Mouse (Mus musculus): ENCODE results near the gene Eif2b2. TPM values are rescaled to one million over a fixed set of nuclear protein-coding genes. Genes with fewer than 3 reads are reported as not detected.

The Eif2b2 gene
- polyA plus RNA-seq, 1 experiment from 2014 or later, result 83.3 TPM

- Histone ChIP-seq H3K36me3 (no peaks in the 10 kb centered on the region), H3K4me2 (no peak overlapping the region), H3K4me1 (replicated peaks) (peaks cover 58% of the 10 kb centered on the region), H3K27ac (no peak overlapping the region), H3K27me3 (peaks cover 6% of the 10 kb centered on the region; the same call in 1 of the 2 replicates), H3K9ac (replicated peaks) (no peak overlapping the region), H3K4me3 (replicated peaks) (no peak overlapping the region), H3K9me3 (no peaks in the 10 kb centered on the region)
- no peak for ATAC-seq (ENCODE audit: insufficient number of reproducible peaks, insufficient read depth, low FRiP score, low TSS enrichment, low read depth)
- WGBS, result 85% methylated on average over 5 of the region's 5 CpGs
Measured at GRCm38 (mm10) chr12:85195086-85195485, 24.2 kb upstream of the Eif2b2 start.

DNA sequence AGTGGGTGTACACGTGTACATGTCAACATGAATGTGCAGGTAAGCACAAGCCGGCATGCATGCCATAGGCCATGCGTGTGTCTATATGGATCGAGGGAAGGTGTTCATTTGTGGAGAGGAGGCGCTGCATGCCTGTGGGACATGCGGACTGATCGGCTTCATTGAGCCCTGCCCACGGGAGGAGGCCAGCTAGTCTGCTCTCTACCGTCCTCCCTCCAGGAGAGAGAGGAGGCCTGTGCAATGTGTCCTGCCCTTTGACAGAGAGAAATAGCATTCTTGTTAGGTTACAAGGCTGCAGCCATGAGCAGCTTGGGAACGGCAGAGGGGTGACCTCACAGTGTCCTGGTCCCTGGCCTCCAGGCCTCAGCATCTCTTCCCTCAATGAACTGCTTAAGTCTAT is 23.1 kb upstream of the Eif2b2 start:
- Histone ChIP-seq H3K27me3 (peaks cover 6% of the 10 kb centered on the region; the same call in 1 of the 2 replicates), H3K4me3 (replicated peaks) (no peak overlapping the region), H3K9me3 (no peaks in the 10 kb centered on the region), H3K27ac (no peak overlapping the region), H3K9ac (replicated peaks) (no peak overlapping the region), H3K4me2 (no peak overlapping the region), H3K4me1 (replicated peaks) (peaks cover 70% of the 10 kb centered on the region), H3K36me3 (no peaks in the 10 kb centered on the region)
- 68% methylated on average over 10 of the region's 10 CpGs for WGBS
- no peak for ATAC-seq (ENCODE audit: insufficient number of reproducible peaks, insufficient read depth, low FRiP score, low TSS enrichment, low read depth)

DNA sequence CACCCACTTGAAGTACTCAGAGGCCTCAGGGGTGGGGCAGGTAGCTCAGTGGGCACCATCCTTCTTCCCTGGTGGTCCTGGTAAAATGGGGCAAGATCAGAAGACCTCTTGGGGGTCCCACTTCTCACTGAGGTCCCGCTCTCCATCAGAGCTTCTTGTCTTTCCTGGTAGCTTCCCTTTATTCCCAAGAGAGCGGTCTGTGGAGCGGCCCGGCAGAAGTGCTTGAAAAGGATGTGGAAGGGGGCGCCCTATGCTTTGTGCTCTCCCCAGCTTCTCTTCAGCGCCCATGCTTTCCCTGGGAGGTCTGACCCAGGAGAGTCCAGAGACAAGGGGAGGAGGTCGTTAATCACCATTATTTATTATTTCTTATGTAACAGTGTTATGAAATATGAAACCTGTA is 21.9 kb upstream of the Eif2b2 start:
- peaks cover 6% of the 10 kb centered on the region; the same call in 1 of the 2 replicates for H3K27me3 ChIP-seq
- H3K36me3 ChIP-seq, result no peaks in the 10 kb centered on the region
- WGBS, result 64% methylated on average over 7 of the region's 7 CpGs
- no peak overlapping the region for H3K27ac ChIP-seq
- no peak overlapping the region for H3K4me3 ChIP-seq (replicated peaks)
- no peaks in the 10 kb centered on the region for H3K9me3 ChIP-seq
- no peak overlapping the region for H3K4me2 ChIP-seq
- H3K9ac ChIP-seq (replicated peaks), result no peak overlapping the region
- no peak for ATAC-seq (ENCODE audit: insufficient number of reproducible peaks, insufficient read depth, low FRiP score, low TSS enrichment, low read depth)
- H3K4me1 ChIP-seq (replicated peaks), result peaks cover 77% of the 10 kb centered on the region

GRCm38 (mm10) chr12:85197936-85198335 is 21.3 kb upstream of the Eif2b2 start:
- Histone ChIP-seq H3K4me3 (replicated peaks) (no peak overlapping the region), H3K4me2 (peak overlapping the region; percentile 1; the same call in 1 of the 2 replicates), H3K27ac (no peak overlapping the region), H3K9me3 (no peaks in the 10 kb centered on the region), H3K4me1 (replicated peaks) (peaks cover 73% of the 10 kb centered on the region), H3K27me3 (0 out of 2 replicates have a peak, but pooled peaks cover 6% of the 10 kb centered on the region), H3K9ac (replicated peaks) (no peak overlapping the region), H3K36me3 (no peaks in the 10 kb centered on the region)
- WGBS, result 10% methylated on average over 8 of the region's 8 CpGs
- no peak for ATAC-seq (ENCODE audit: insufficient number of reproducible peaks, insufficient read depth, low FRiP score, low TSS enrichment, low read depth)

DNA sequence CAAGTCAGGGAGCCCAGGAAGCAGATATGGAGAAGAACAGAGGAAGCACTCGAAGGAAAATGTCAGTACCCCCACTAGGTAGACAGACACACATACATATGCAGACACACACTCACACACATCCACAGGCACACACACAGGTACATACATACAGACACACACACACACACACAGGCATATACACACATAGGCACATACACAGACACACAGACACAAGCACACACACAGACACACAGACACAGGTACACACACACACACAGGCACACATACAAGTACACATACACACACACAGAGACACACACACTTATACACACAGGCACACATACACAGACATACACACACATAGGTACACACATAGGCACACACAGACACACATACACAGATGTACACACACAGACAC is 19.3 kb upstream of the Eif2b2 start:
- peaks cover 2% of the 10 kb centered on the region; the same call in 1 of the 2 replicates for H3K27me3 ChIP-seq
- no peak overlapping the region for H3K4me3 ChIP-seq (replicated peaks)
- peaks cover 64% of the 10 kb centered on the region for H3K4me1 ChIP-seq (replicated peaks)
- no peak overlapping the region for H3K4me2 ChIP-seq
- H3K27ac ChIP-seq, result no peak overlapping the region
- H3K36me3 ChIP-seq, result no peaks in the 10 kb centered on the region
- H3K9me3 ChIP-seq, result no peaks in the 10 kb centered on the region
- WGBS, result 80% methylated on average over 1 of the region's 1 CpGs
- no peak for ATAC-seq (ENCODE audit: insufficient number of reproducible peaks, insufficient read depth, low FRiP score, low TSS enrichment, low read depth)
- H3K9ac ChIP-seq (replicated peaks), result 0 out of 2 replicates have a peak overlapping the region, but pooled peaks have one; percentile 18

GRCm38 (mm10) chr12:85200929-85201829 is 18.1 kb upstream of the Eif2b2 start:
- Histone ChIP-seq H3K4me2 (peak overlapping the region; percentile 40), H3K27ac (peak overlapping the region; percentile 82), H3K36me3 (no peaks in the 10 kb centered on the region), H3K4me1 (replicated peaks) (peaks cover 54% of the 10 kb centered on the region), H3K9ac (replicated peaks) (no peak overlapping the region; the same call in 1 of the 2 replicates), H3K27me3 (peaks cover 3% of the 10 kb centered on the region; the same call in 1 of the 2 replicates), H3K4me3 (replicated peaks) (no peak overlapping the region), H3K9me3 (no peaks in the 10 kb centered on the region)
- peak; percentile 43 for ATAC-seq (ENCODE audit: insufficient number of reproducible peaks, insufficient read depth, low FRiP score, low TSS enrichment, low read depth)
- WGBS, result 11% methylated on average over 24 of the region's 24 CpGs

- Histone ChIP-seq H3K4me3 (replicated peaks) (no peak overlapping the region), H3K27ac (peak overlapping the region; percentile 82), H3K9me3 (no peaks in the 10 kb centered on the region), H3K4me1 (replicated peaks) (peaks cover 48% of the 10 kb centered on the region), H3K9ac (replicated peaks) (no peak overlapping the region; the same call in 1 of the 2 replicates), H3K4me2 (no peak overlapping the region; the same call in 1 of the 2 replicates), H3K36me3 (no peaks in the 10 kb centered on the region), H3K27me3 (peaks cover 3% of the 10 kb centered on the region; the same call in 1 of the 2 replicates)
- ATAC-seq (ENCODE audit: insufficient number of reproducible peaks, insufficient read depth, low FRiP score, low TSS enrichment, low read depth), result no peak
- 63% methylated on average over 2 of the region's 2 CpGs for WGBS
Measured at GRCm38 (mm10) chr12:85201830-85202147, 17.5 kb upstream of the Eif2b2 start.

DNA sequence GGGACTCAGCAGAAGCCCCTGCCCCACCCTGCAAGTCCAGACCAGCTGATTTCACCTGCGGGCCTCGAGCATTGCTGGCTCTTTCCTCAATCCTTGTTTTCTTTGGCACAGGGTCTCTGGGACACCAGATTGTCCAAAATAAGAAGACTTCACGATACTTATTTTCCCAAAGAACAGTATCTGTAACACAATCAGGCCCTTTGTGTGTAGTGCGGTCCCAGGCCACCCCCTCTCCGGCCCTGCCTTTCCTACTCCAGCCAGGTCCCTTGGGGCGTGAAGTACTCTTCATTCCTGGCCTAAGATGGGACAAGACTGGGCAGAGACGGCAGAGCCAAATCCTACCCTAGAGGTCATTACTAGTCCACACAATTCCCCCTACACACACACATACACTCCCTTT is 17.1 kb upstream of the Eif2b2 start:
- Histone ChIP-seq H3K9me3 (no peaks in the 10 kb centered on the region), H3K27ac (peak overlapping the region; percentile 82; the same call in 1 of the 2 replicates), H3K4me1 (replicated peaks) (peaks cover 44% of the 10 kb centered on the region), H3K4me2 (no peak overlapping the region), H3K4me3 (replicated peaks) (no peak overlapping the region), H3K36me3 (no peaks in the 10 kb centered on the region), H3K27me3 (peaks cover 3% of the 10 kb centered on the region; the same call in 1 of the 2 replicates), H3K9ac (replicated peaks) (no peak overlapping the region)
- WGBS, result 85% methylated on average over 7 of the region's 7 CpGs
- ATAC-seq (ENCODE audit: insufficient number of reproducible peaks, insufficient read depth, low FRiP score, low TSS enrichment, low read depth), result no peak

- Histone ChIP-seq H3K4me2 (no peak overlapping the region), H3K27ac (no peak overlapping the region), H3K36me3 (no peaks in the 10 kb centered on the region), H3K4me3 (replicated peaks) (no peak overlapping the region), H3K9ac (replicated peaks) (no peak overlapping the region), H3K27me3 (peaks cover 3% of the 10 kb centered on the region; the same call in 1 of the 2 replicates), H3K9me3 (no peaks in the 10 kb centered on the region), H3K4me1 (replicated peaks) (peaks cover 29% of the 10 kb centered on the region)
- WGBS, result 85% methylated on average over 5 of the region's 5 CpGs
- ATAC-seq (ENCODE audit: insufficient number of reproducible peaks, insufficient read depth, low FRiP score, low TSS enrichment, low read depth), result no peak
Measured at GRCm38 (mm10) chr12:85203699-85204098, 15.6 kb upstream of the Eif2b2 start.

DNA sequence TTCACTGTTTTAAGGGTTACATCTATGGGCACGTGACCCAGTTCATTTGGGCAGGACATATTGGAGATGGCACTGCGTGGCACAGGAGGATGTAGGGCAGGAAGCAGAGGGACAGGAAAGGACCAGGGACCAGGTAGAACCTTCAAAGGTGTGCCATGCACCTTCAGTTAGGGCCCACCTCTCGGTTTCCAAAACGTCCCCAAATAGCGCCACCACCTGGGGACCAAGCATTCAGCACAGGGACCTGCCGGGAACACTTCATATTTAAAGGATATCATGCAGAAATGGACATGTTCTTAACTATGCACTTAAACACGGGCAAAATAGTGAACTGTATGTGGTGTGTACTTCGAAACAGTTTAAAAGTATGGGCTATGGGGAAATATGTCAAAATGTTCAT is 15.2 kb upstream of the Eif2b2 start:
- no peak overlapping the region for H3K4me2 ChIP-seq
- WGBS, result 54% methylated on average over 8 of the region's 8 CpGs
- H3K4me3 ChIP-seq (replicated peaks), result no peak overlapping the region
- ATAC-seq (ENCODE audit: insufficient number of reproducible peaks, insufficient read depth, low FRiP score, low TSS enrichment, low read depth), result no peak
- H3K36me3 ChIP-seq, result no peaks in the 10 kb centered on the region
- H3K27me3 ChIP-seq, result peaks cover 3% of the 10 kb centered on the region; the same call in 1 of the 2 replicates
- no peak overlapping the region for H3K27ac ChIP-seq
- H3K4me1 ChIP-seq (replicated peaks), result peaks cover 28% of the 10 kb centered on the region
- no peak overlapping the region for H3K9ac ChIP-seq (replicated peaks)
- no peaks in the 10 kb centered on the region for H3K9me3 ChIP-seq

DNA sequence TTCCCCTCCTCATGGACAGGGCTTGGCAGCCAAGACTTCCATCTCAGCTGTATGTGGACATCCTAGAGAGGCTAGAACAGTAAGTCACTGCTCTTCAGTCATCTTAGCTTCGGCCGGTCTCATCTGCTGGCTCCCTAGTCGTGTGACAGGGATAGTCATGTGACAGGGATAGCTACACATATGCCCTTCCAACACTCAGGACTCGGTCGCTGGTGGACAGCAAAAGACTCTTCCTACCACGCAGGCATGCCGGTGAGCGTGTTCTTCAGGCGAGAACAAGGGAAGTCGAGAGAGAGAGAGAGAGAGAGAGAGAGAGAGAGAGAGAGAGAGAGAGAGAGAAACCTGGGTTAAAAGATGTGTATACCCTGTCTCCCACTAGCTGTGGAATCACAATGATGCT is 13.9 kb upstream of the Eif2b2 start:
- H3K27me3 ChIP-seq, result peaks cover 3% of the 10 kb centered on the region; the same call in 1 of the 2 replicates
- H3K4me2 ChIP-seq, result no peak overlapping the region
- no peak for ATAC-seq (ENCODE audit: insufficient number of reproducible peaks, insufficient read depth, low FRiP score, low TSS enrichment, low read depth)
- H3K9ac ChIP-seq (replicated peaks), result no peak overlapping the region
- H3K9me3 ChIP-seq, result no peaks in the 10 kb centered on the region
- no peak overlapping the region for H3K4me3 ChIP-seq (replicated peaks)
- H3K36me3 ChIP-seq, result no peaks in the 10 kb centered on the region
- WGBS, result 88% methylated on average over 10 of the region's 10 CpGs
- peaks cover 24% of the 10 kb centered on the region for H3K4me1 ChIP-seq (replicated peaks)
- H3K27ac ChIP-seq, result no peak overlapping the region

Data from limb, embryonic 12.5 days (tissue).